Mouse (Mus musculus): ENCODE data around the gene Gss. TPM values are rescaled to one million over a fixed set of nuclear protein-coding genes. Genes with fewer than 3 reads are reported as not detected.

Gss gene
- polyA plus RNA-seq, 1 experiment from 2014 or later, result 15.9 TPM

GRCm38 (mm10) chr2:155537761-155538462 is 54.7 kb downstream of the Gss start:
- no peak for ATAC-seq (ENCODE audit: low FRiP score)
- Histone ChIP-seq H3K9me3 (replicated peaks) (no peaks in the 10 kb centered on the region), H3K27me3 (replicated peaks) (no peaks in the 10 kb centered on the region)

DNA sequence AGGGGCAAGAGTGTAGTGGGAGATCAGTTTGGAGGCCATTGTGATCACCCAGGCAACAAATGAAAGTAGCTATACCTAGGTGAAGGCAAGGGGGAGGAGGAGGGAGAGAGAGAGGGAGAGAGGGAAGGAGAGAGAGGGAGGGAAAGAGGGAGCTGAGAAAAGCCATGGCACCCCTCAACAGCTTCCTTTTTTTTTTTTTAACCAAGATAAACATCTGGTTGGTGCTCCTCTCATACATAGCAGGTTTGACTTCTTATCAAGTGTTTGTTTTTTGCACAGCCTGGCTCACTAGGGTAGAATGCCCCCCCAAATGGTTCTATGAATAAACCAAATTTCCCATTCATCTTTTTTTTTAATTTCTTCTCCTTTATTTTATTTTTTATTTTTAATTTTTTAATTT is 56.3 kb downstream of the Gss start:
- Histone ChIP-seq H3K36me3 (no peaks in the 10 kb centered on the region), H3K4me1 (no peaks in the 10 kb centered on the region), H3K4me3 (replicated peaks) (no peak overlapping the region), H3K4me2 (no peak overlapping the region), H3K9ac (replicated peaks) (no peak overlapping the region), H3K27ac (replicated peaks) (no peak overlapping the region), H3K9me3 (replicated peaks) (no peaks in the 10 kb centered on the region), H3K27me3 (replicated peaks) (no peaks in the 10 kb centered on the region)
- no peak for ATAC-seq (ENCODE audit: low FRiP score)

More at GRCm38 (mm10) chr2:155537761-155538462, 54.7 kb downstream of the Gss start:
- Histone ChIP-seq H3K4me2 (no peak overlapping the region), H3K36me3 (no peaks in the 10 kb centered on the region), H3K4me3 (replicated peaks) (no peak overlapping the region), H3K27ac (replicated peaks) (no peak overlapping the region), H3K9ac (replicated peaks) (no peak overlapping the region), H3K4me1 (no peaks in the 10 kb centered on the region)
- 74% methylated on average over 5 of the region's 5 CpGs for WGBS

DNA sequence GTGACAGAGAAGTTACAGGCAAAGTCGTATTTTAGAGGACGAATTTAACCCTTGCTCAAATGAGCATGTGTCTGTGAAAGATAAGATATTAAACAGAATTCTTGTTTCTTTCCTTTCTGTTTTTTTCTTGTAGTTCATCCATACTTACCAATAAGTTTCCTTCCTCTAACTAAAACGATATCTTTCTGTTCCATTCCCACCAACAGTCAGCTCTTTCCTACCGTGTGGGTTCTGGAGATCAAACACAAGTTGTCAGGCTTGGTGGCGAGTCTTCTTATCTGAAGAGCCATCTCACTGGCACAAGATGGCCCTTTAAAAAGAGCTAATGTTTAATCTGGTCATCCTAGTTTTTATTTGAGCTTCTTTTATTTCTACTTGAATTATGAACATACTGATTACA is 65.2 kb downstream of the Gss start:
- no peaks in the 10 kb centered on the region for H3K4me1 ChIP-seq
- no peaks in the 10 kb centered on the region for H3K9me3 ChIP-seq (replicated peaks)
- 80% methylated on average over 5 of the region's 5 CpGs for WGBS
- H3K4me2 ChIP-seq, result no peak overlapping the region
- ATAC-seq (ENCODE audit: low FRiP score), result no peak
- H3K36me3 ChIP-seq, result no peaks in the 10 kb centered on the region
- H3K4me3 ChIP-seq (replicated peaks), result no peak overlapping the region
- no peak overlapping the region for H3K27ac ChIP-seq (replicated peaks)
- no peak overlapping the region for H3K9ac ChIP-seq (replicated peaks)
- H3K27me3 ChIP-seq (replicated peaks), result no peaks in the 10 kb centered on the region

DNA sequence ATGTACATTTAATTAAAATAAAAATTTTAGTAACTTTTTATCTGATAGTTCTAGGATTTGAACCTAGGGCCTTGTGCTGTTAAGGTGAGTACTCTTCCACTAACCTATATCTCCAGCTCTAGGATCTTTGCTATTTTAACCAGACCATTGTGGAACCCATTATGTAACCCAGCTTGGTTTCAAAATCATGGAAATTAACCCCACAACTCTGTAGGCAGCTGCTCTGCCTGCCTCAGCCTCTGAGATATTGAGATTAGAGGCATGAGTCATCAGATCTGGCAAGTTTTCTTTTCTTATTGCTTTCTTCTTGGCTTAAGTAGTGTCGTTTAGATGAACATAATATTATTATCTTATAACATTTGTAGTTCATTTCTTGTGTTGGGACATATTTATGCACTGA is 68.2 kb downstream of the Gss start:
- Histone ChIP-seq H3K9ac (replicated peaks) (no peak overlapping the region), H3K27me3 (replicated peaks) (no peaks in the 10 kb centered on the region), H3K36me3 (no peaks in the 10 kb centered on the region), H3K4me3 (replicated peaks) (no peak overlapping the region), H3K9me3 (replicated peaks) (no peaks in the 10 kb centered on the region), H3K27ac (replicated peaks) (no peak overlapping the region), H3K4me2 (no peak overlapping the region), H3K4me1 (no peaks in the 10 kb centered on the region)
- WGBS, result 72% methylated on average over 1 of the region's 1 CpGs
- no peak for ATAC-seq (ENCODE audit: low FRiP score)

DNA sequence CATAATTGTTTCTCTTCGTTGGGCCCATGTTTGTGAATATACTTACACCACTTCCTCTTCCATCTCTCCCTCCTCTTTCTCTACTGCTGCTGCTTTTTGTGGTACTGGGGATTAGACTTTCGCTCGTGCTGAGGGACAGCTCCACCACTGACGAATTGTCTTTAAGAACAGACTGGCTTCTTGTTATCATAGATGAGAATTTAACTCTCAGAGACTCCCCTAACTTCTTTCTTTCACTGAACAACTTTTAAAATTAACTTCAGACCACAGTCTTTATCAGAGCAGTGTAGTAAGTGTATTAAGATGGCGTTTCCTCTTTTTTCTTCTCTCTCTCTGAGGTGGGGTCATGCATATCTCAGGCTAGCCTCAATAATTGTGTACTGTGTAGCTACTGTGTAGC is 68.9 kb downstream of the Gss start:
- 69% methylated on average over 5 of the region's 5 CpGs for WGBS
- Histone ChIP-seq H3K4me3 (replicated peaks) (no peak overlapping the region), H3K4me2 (no peak overlapping the region)

GRCm38 (mm10) chr2:155518531-155519270 is 73.9 kb downstream of the Gss start:
- peak overlapping the region; percentile 89 for H3K4me3 ChIP-seq (replicated peaks)
- H3K4me1 ChIP-seq, result peaks cover 29% of the 10 kb centered on the region
- no peaks in the 10 kb centered on the region for H3K27me3 ChIP-seq (replicated peaks)
- no peaks in the 10 kb centered on the region for H3K9me3 ChIP-seq (replicated peaks)
- H3K27ac ChIP-seq (replicated peaks), result peak overlapping the region; percentile 89
- 26% methylated on average over 18 of the region's 18 CpGs for whole genome bisulfite sequencing
- no peaks in the 10 kb centered on the region for H3K36me3 ChIP-seq
- no peak for ATAC-seq (ENCODE audit: low FRiP score)
- peak overlapping the region; percentile 74 for H3K9ac ChIP-seq (replicated peaks)
- peak overlapping the region; percentile 88 for H3K4me2 ChIP-seq

More for the DNA sequence above, 68.9 kb downstream of the Gss start:
- Histone ChIP-seq H3K9ac (replicated peaks) (no peak overlapping the region), H3K36me3 (no peaks in the 10 kb centered on the region), H3K27me3 (replicated peaks) (no peaks in the 10 kb centered on the region), H3K9me3 (replicated peaks) (no peaks in the 10 kb centered on the region), H3K4me1 (peaks cover 4% of the 10 kb centered on the region), H3K27ac (replicated peaks) (no peak overlapping the region)
- no peak for ATAC-seq (ENCODE audit: low FRiP score)

GRCm38 (mm10) chr2:155517455-155518423 is 74.9 kb downstream of the Gss start, which contains the start of the genes Acss2 and Ggt7:
Gene Acss2, plus strand, starts transcription at chr2:155517948.
Gene Ggt7, minus strand, starts transcription at chr2:155518237.
- ATAC-seq (ENCODE audit: low FRiP score), result peak; percentile 99
- Histone ChIP-seq H3K36me3 (no peaks in the 10 kb centered on the region), H3K9ac (replicated peaks) (peak within 1 kb of the TSS; percentile 74), H3K4me1 (peaks cover 39% of the 10 kb centered on the region), H3K4me2 (peak within 1 kb of the TSS; percentile 88), H3K27ac (replicated peaks) (peak within 1 kb of the TSS; percentile 89), H3K9me3 (replicated peaks) (no peaks in the 10 kb centered on the region), H3K4me3 (replicated peaks) (peak within 1 kb of the TSS; percentile 89), H3K27me3 (replicated peaks) (no peaks in the 10 kb centered on the region)
- 3% methylated on average over 69 of the region's 70 CpGs for WGBS

DNA sequence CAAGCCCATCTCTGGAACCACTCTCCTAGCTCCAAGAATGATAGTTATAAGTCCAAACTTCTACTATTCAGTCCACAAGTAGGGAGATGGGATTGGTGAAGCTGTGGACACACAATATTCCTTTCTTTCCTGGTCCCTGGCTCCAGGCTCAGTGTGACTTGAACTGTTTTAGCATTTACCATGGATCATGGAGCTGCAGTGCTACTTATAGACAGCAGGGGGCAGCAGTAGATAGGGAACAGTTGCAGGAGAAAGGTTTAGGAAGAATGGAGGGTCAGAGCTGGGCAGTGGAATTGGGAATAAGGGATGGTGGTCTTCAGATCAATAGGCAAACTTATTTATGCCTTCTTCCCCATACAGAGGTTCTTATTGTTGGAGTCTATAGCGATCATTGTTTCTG is 76.7 kb downstream of the Gss start:
- no peaks in the 10 kb centered on the region for H3K36me3 ChIP-seq
- no peak for ATAC-seq (ENCODE audit: low FRiP score)
- 5% methylated on average over 1 of the region's 1 CpGs for WGBS
- H3K9ac ChIP-seq (replicated peaks), result no peak overlapping the region
- H3K4me3 ChIP-seq (replicated peaks), result no peak overlapping the region
- H3K4me1 ChIP-seq, result peaks cover 47% of the 10 kb centered on the region
- H3K9me3 ChIP-seq (replicated peaks), result no peaks in the 10 kb centered on the region
- H3K27me3 ChIP-seq (replicated peaks), result no peaks in the 10 kb centered on the region
- no peak overlapping the region for H3K4me2 ChIP-seq
- H3K27ac ChIP-seq (replicated peaks), result no peak overlapping the region

GRCm38 (mm10) chr2:155514666-155515065 is 77.9 kb downstream of the Gss start:
- peak overlapping the region; percentile 95 for H3K9ac ChIP-seq (replicated peaks)
- 2% methylated on average over 21 of the region's 23 CpGs for WGBS
- peak overlapping the region; percentile 79 for H3K4me2 ChIP-seq
- peak; percentile 51 for ATAC-seq (ENCODE audit: low FRiP score)
- peak overlapping the region; percentile 85 for H3K27ac ChIP-seq (replicated peaks)
- H3K4me1 ChIP-seq, result peaks cover 47% of the 10 kb centered on the region
- H3K4me3 ChIP-seq (replicated peaks), result peak overlapping the region; percentile 84
- H3K9me3 ChIP-seq (replicated peaks), result no peaks in the 10 kb centered on the region
- peaks cover 2% of the 10 kb centered on the region; the same call in 1 of the 2 replicates for H3K36me3 ChIP-seq
- no peaks in the 10 kb centered on the region for H3K27me3 ChIP-seq (replicated peaks)

DNA sequence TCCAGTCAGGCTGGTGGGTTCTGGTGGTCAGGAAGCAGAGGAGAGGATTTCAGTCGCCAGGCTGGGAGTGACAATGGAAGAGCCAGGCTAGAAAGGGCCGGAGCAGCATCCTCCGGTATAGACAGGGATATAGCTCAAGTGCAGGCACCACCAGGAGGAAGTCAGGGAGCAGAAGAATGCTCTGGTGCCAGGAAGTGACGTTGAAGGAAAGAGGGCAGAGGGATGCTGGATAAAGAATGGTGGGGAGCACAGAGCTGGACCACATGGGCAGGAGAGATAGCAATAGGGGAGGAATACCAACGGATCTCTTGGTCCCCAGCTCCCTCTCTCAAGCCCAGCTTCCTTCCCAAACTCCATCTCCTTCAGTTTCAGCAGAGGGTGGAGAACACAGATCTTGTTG is 79.1 kb downstream of the Gss start:
- Histone ChIP-seq H3K4me1 (peaks cover 42% of the 10 kb centered on the region), H3K27me3 (replicated peaks) (no peaks in the 10 kb centered on the region), H3K36me3 (peaks cover 5% of the 10 kb centered on the region; the same call in 1 of the 2 replicates), H3K27ac (replicated peaks) (peak overlapping the region; percentile 85), H3K9me3 (replicated peaks) (no peaks in the 10 kb centered on the region), H3K4me3 (replicated peaks) (peak overlapping the region; percentile 84), H3K9ac (replicated peaks) (peak overlapping the region; percentile 95), H3K4me2 (peak overlapping the region; percentile 79)
- 63% methylated on average over 5 of the region's 5 CpGs for WGBS
- ATAC-seq (ENCODE audit: low FRiP score), result no peak

All from neural tube, embryonic 15.5 days (tissue).